Mouse (Mus musculus): ENCODE results near the gene Lmx1b.
A peak's percentile ranks its signal among the peaks of the same experiment; 100 is the strongest.

Gene Lmx1b

DNA sequence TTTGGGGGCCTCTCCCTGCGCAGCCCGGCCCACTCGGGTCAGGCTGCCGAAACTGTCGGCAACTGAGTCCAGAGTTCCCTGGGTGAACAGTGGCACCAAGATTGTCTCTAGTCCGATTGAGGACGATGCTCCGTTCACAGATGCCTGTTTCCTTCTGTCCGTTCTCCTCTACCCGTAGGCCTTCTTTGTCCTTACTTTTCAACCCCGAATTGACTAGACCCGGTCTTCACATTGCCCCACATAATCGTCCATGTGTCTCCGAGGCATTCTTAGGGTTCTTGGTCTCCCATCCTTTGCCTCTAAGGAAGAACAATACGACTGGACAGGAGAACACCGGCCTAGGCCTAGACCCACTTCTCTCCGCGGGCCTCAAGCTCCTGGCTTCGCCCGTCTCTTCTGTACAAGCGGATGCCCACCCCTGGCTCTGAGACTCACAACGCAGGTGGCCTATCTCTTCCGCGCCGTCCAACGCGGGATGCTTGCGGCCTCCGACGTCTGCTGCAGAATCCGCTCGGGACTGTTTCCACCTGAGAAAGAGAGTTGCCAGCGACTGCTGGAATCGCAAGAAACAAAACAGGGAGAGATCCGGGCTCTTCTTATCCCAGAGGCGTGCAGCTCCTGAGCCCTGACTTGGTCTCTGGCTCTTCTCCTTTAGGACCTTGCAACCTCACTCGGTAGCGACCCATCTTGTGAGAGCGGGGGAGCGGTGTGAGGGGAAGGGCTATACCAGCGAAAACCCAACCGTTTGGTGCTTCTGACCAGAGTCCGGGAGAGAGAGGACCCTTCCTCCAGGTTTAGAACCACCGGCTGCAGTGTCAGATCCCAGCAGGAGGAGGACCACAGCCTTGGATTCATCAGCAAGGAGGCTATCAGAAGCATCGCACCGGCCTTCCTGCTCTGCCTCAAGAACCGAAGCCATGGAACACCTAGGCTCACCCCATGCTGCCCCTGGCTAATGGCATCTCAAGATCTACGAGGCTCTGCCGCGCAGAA, 3.7 kb upstream of the Lmx1b start:
- no peak for DNase-seq

- DNase-seq = peak; percentile 17 to 27
These were observed 2.5 kb upstream of the Lmx1b start for GRCm38 (mm10) chr2:33642650-33643458.

DNA sequence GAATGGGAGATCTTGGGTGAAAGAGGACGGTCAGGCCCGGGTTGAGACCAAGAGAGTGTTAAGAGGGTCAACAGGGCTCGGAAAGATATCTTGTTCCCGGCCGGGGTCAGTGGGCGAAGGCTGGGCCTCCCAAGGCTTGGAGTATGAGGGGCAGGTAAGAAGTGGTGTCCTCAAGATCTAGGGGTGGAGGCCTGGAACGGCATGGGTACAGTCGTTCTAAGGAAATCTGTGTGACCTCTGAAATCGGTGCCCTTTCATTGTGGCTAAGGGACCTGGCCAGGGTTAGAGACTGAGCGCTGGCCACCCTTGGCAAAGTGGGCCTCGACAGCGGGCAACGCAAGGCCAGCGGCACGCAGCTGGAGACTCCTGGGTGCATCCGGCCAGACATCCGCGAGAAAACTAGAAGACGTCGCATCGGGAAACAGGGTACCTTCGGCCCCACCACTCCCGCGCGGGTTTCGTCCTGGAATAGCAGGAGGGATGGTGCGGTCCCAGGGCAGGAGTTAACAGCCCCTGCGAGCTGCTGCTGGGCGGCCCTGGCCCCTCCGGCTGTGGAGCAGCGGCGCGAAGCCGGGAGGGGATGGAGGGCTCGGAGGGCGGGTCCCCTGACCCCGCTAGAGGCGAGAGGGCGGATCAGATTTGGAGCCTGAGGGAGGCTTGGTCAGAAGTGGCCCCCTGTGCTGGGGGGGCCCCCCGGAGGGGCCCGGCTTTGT, 1.7 kb upstream of the Lmx1b start:
- no peak for DNase-seq

DNA sequence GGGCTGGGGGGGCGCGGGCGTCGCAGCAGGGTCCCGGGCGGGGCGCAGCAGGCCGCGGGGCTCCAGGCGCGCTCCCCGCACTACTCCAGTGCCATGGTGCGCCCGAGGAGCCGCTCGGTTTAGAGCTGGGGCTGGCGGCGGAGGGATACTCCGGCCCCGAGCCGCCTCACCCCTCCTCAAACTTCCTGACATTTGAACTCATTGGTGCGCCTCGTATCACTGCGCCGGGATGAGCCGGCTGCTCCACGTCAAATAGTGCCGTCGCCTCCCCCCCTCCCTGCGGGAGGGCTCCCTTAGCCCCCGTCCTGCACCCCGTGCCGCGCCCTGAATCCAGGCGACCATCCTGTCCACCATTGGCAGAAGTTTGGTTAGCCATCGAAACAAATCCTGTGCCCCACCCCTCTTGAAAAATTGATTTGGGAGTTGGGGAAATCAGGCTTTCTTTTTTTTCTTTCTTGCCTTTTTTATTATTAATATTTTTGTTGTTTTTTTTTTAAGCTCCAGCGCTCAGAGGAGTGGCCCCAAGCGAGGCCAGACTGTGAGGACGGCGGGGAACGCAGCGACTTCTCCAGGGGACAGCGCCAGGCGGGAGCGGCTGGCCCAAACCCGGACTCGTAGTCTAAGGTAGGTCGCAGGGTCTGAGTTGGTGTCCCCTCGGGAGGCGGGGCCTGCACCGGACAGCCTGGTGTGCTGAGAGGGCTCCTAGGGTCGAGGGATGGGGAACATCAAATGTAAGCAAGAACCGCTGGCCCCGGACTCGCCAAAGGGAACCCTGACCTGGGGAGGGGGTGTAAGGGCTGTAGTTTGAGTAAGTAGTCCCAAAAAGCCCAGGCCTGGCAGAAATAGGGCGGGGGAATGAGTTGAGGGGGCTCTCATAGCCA, 907 bp upstream of the Lmx1b start:
- DNase-seq = no peak

DNA sequence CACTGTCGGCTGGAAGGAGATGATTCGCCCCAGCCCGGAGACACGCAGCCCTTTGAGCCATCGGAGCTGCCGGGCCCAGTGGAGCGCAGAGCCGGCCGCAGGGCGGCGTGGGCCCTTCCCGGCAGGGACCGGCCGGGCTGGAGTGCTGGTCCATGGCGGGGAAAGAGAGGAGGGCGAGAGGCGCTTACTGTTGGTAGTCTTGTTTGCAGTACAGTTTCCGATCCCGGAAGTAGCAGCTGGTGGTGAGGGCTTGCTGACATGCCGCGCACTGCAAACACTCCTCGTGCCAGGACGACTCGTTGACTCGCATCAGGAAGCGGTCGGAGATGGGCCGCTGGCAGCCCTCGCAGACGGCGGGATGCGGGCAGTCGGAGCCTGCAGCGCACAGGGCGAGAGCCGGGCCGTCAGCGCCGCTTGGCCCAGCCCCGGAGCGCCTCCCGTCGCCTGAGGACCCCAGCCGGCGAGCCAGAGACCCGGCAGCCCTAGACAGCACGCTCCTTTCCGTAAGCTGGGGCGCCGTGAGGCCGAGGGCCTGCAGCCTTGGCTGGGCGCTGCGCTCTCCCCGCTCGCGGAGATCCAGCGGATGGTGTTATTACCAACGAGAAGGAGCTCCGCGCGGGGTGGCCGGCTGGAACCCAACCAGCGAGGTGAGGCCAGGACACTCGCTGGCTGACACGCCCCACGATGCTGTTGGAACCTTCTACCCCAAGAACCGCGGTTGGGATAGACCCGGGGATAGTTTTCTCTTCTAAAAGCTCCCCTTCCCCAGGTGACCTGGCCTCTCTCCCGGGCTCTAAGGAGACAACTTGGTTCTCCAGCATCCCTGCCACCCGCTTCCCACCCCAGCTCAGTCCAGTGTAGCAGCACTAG, 775 bp downstream of the Lmx1b start:
- DNase-seq = peak; percentile 40 to 44

DNA sequence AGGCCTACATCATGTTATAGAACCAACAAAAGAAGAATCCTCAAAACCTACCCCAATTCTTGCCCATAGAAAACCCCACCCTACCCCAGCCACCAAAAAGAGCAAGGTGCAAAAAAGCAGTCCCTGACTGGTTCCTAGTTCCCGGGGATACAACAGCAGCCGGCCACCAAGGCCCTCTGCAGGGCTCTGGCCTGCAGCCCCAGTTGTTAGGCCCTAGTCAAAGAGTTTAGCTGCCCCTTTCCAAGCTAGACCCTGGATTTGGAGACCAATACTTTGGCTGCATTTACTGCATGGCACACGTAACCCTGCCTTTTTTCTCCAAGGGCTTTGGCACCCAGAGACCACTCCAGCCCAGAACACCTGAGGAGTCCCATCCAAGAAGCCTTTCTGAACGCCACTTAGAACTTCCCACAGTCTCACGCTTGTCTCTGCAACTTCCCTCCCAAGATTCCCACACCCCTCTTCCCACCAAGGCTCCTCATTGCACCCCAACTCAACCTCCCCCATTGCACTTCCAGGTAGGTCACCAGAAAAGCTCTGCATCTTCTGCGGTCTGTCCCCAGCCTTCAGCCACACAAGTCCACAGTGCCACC, 2.1 kb downstream of the Lmx1b start:
- no peak for DNase-seq

DNA sequence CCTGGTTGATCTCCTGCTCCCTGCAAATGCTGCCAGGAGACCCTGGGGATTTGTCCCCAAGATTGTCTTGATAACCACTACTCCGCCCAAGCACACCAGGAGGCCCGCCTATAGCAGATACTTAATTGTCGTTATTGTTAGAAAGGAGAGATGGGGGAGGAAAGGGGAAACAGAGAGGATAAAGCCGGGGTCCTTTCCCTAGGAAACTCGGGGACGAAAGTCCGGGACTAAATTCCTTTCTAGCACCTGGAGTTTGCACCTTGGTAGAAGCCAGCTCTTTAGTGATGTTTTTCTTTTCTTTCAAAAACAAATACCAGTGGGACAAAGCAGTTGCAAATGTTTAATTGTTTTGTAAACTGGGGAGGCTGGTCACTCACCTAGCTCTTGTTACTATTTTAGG, 3.0 kb downstream of the Lmx1b start:
- no peak for DNase-seq

DNA sequence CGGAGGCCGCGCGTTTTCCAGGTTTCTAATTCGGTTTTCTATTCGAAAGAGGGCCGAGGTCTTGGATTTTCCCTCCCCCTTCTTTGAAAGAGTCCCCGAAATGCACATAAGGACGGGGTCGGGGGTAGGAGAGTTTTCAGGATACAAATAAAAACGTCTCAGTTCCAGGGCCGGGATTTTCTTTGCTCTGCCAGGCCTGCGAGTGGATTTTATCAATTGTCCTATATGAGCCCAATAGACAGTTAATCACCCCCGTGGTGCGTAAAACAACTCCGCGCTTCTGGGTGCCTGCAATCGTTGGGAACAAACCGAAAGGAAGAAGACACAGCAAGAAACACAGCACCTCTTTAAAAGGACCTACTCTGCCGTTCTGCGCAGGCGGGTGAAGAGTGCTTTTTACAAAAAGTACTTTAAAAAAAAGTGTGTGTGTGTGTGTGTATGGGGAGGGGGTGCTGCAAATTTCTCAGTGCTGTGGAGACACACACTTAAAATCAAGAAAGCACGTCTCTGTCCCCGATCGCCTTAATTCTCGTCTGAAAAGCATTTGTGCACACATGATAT, 3.6 kb downstream of the Lmx1b start:
- no peak for DNase-seq

DNA sequence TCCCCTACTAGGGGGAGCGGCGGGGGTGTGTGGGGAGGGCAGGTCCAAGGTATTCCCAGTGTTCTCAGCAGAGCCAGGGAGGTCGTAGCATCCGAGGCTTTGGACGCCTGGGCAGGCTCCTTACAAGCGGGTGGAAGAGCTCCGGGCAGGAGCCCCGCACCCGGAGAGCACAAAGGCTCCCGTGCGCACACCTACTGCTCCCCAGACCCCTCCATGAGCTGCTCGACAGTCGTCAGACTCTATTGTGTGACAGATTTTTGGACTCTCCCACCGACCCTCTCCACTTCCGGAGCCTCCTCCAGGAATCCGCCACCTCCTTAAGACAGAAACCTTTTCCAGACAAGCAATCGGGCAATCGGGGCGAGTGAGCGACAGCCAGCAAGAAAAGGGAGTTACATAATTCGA, 4.2 kb downstream of the Lmx1b start:
- DNase-seq = no peak

DNA sequence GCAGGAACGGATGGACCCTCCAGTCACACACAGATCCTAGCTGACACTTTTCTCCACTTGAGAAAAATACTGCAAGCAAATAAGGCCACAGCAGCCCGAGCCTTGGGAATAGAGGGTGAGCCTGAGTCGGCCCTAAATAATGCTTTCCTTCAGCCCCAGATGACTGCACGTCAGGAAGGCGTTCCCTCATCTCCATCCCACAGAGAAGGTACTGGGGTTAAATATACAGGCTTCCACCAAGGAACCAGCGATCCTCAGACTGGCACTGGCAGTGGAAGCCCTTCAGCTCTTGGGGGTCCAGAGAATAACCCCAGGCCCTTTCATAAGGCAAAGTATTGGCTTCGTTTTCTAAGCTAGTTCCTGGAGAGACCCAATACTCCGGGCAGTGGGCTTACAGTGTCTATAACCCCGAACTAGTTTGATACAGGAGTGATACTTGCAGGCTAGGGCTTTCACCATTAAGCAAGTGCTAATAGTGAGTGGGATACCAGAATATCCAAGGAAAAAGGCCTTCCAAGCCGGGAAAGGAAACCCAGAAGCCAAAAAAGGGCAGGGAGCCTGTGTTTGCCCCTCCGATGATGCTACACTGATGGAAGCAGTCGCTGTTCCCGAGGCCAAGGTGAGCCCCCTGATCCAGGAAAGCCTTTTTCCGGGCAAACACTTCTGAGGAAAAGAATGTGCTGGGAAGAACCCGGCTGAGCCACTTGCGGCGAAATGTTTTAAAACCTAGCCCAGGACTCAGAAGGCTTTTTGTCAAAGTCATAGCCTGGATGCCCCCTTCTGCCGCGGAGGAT, 4.8 kb downstream of the Lmx1b start:
- DNase-seq = no peak

- no peak for DNase-seq
These were observed 5.7 kb downstream of the Lmx1b start for GRCm38 (mm10) chr2:33634481-33635090.

DNA sequence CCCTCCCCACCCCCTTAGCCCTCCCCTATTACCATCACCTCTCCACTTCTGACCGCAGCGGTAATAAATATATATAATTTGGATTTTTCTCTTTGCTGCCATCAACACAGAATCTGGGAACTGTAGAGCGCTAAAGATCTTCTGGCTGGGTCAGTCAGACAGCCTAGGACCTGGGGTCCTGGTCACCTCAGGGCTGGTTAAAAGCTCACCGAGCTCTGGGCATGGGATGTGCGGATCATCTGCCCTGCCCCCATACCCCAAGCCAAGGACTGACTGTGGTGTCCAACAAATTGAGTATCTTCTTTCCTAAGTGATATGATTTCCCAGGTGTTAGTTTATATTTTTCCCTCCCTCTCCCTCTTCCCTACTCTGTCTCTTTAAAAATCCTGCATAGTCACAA, 6.4 kb downstream of the Lmx1b start:
- no peak for DNase-seq

DNA sequence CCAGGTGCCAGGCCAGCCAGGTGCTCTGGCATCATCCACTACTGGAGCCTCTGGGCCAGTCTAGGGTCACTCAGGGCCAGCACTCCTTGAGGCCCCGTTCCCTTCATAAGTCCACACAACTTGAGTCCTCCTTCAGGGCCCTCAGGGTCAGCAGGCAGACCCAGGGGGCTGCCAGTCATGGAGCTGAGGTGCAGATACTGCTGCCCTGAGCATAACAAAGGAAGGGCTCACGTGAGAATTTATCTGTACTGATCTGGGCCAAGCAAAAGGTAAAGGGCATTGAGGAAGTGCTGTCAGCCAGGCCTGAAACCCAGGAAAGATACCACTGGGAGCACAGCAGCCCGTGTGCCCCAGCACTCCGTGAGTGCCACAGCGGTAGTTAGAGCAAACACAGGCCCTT, 7.1 kb downstream of the Lmx1b start:
- no peak for DNase-seq

GRCm38 (mm10) chr2:33632551-33633059, 7.7 kb downstream of the Lmx1b start:
- no peak for DNase-seq

- no peak for DNase-seq
These were observed 8.5 kb downstream of the Lmx1b start for GRCm38 (mm10) chr2:33631708-33632343.

GRCm38 (mm10) chr2:33631022-33631707, 9.1 kb downstream of the Lmx1b start:
- DNase-seq = no peak
